Mouse (Mus musculus): ENCODE results near the gene E130114P18Rik.

- no peak for TF ChIP-seq POLR2A (IDR thresholded peaks at IDR 0.05; ENCODE audit: extremely low read depth, insufficient read depth, low read length)
- TF ChIP-seq CTCF (IDR thresholded peaks at IDR 0.05; ENCODE audit: low read depth, low read length), result no peak
Observed at GRCm38 (mm10) chr4:97640385-97640784, 137.5 kb downstream of the E130114P18Rik start.
